Mouse (Mus musculus): ENCODE results near the gene Gm3250. TPM values are rescaled to one million over a fixed set of nuclear protein-coding genes. Genes with fewer than 3 reads are reported as not detected.
"Not testable (repeated sequence)": the region's sequence is repeated elsewhere in the genome, so short reads cannot be mapped to it uniquely, and the experiment has no call there.

Gm3250 gene
- polyA plus RNA-seq, 1 experiment from 2014 or later: not detected

DNA sequence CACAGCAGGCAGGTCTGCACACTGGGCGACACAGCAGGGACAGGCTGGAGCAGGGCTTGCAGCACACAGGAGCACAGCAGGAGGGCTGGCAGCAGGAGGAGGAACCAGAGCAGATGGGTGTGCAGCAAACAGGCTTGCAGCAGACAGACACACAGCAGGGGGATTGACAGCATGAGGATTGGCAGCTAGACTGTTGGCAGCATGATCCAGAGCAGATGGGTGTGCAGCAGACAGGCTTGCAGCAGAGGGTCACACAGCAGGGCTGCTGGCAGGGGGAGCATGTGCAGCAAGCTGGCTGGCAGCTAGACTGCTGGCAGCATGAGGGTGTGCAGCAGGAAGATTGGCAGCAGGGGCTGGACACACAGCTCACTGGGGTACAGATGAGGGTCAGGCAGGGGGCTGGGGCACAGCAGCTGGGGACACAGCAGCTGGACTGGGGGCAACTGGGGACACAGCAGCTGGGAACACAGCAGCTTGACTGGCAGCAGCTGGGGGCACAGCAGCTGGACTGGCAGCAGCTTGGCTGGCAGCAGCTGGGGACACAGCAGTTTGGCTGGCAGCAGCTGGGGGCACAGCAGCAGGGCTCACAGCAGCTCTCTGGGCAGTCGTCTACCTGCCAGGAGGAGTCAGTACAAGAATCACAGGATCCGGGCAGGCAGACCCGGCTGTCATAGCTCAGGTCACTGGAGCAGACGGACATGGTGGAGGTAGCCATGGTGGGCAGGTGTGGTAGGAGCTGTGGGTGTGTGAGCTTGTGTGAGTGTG is 40.2 kb downstream of the Gm3250 start, which contains the start of gene Gm18596:
TSS of gene Gm18596 (minus strand) at position 715 of the 765 bp plus-strand sequence.
- not testable (repeated sequence) for H3K9ac ChIP-seq (replicated peaks); H3K27ac ChIP-seq (replicated peaks); H3K36me3 ChIP-seq; ATAC-seq (ENCODE audit: low FRiP score); H3K27me3 ChIP-seq (replicated peaks); H3K9me3 ChIP-seq (replicated peaks); H3K4me3 ChIP-seq (replicated peaks); H3K4me1 ChIP-seq; H3K4me2 ChIP-seq
- 59% methylated on average over 5 of the region's 5 CpGs for WGBS

DNA sequence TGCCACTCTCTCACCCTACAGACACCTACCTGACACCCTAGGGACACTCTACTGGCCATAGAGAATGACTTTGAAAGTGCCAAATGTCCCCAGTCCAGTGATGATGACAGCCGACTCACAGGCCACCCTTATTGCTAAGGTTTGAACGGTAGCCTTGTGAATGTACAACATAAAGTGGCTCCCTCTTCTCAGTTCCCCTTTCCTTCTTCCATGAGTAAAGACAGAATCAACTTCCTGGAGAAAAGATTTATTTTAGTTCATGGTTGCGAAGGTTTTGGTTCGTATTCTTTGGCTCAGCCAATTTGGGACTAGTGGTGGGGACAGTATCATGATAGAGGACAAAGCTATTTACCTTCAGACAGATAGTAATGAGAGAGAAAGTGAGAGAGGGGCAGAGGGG is 43.4 kb downstream of the Gm3250 start:
- Histone ChIP-seq H3K4me2 (no peak overlapping the region), H3K9ac (replicated peaks) (no peak overlapping the region), H3K27ac (replicated peaks) (no peak overlapping the region), H3K27me3 (replicated peaks) (no peaks in the 10 kb centered on the region), H3K36me3 (no peaks in the 10 kb centered on the region), H3K4me1 (no peaks in the 10 kb centered on the region), H3K9me3 (replicated peaks) (no peaks in the 10 kb centered on the region), H3K4me3 (replicated peaks) (no peak overlapping the region)
- 87% methylated on average over 4 of the region's 4 CpGs for WGBS
- ATAC-seq (ENCODE audit: low FRiP score): no peak

DNA sequence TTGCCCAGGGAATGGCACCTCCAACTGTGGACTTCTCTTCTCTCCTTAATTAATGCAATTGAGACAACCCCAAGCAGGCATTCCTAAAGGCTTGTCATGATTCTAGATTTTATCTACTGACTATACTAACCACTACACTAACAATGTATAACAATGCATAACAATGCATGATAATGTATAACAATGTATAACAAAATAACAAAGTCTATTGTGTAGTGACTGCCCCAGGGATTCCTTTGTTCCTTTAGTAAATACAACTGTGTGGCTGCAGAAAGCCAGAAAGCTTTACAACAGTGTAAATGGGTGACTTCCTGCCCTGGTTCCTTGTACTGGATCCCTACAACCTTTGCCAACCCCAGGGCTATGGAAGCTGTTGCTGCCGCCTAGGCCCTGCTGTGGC is 46.4 kb downstream of the Gm3250 start:
- 90% methylated on average over 1 of the region's 1 CpGs for WGBS
- Histone ChIP-seq H3K27me3 (replicated peaks) (no peaks in the 10 kb centered on the region), H3K9ac (replicated peaks) (no peak overlapping the region), H3K27ac (replicated peaks) (no peak overlapping the region), H3K4me1 (no peaks in the 10 kb centered on the region), H3K9me3 (replicated peaks) (no peaks in the 10 kb centered on the region), H3K36me3 (no peaks in the 10 kb centered on the region), H3K4me2 (no peak overlapping the region), H3K4me3 (replicated peaks) (no peak overlapping the region)
- ATAC-seq (ENCODE audit: low FRiP score): no peak

Other genes starting within 250 kb of the Gm3250 start
- 73.9 and 91.7 TPM in 2 replicates for gene Pttg1ip, start 200.8 kb downstream of the Gm3250 start, polyA plus RNA-seq (2015; fragmentation: Nextera tagmentation; extraction: Ambion mirVana)
- gene Sumo3, start 176.4 kb downstream of the Gm3250 start, polyA plus RNA-seq (2015; fragmentation: Nextera tagmentation; extraction: Ambion mirVana): 275 and 286 TPM in 2 replicates
- 1.4 and 2.4 TPM in 2 replicates for gene Gm49325, start 176.3 kb downstream of the Gm3250 start, polyA plus RNA-seq (2015; fragmentation: Nextera tagmentation; extraction: Ambion mirVana)
- 77.1 and 79.6 TPM in 2 replicates for gene Ube2g2, start 160.3 kb downstream of the Gm3250 start, polyA plus RNA-seq (2015; fragmentation: Nextera tagmentation; extraction: Ambion mirVana)
- gene Tspear, start 96.0 kb downstream of the Gm3250 start, polyA plus RNA-seq (2015; fragmentation: Nextera tagmentation; extraction: Ambion mirVana): 1.6 and 1.9 TPM in 2 replicates
- not detected in 2 replicates for gene Gm19402, start 91.8 kb downstream of the Gm3250 start, polyA plus RNA-seq (2015; fragmentation: Nextera tagmentation; extraction: Ambion mirVana)
- gene Gm9508, start 85.3 kb downstream of the Gm3250 start, polyA plus RNA-seq (2015; fragmentation: Nextera tagmentation; extraction: Ambion mirVana): not detected in 2 replicates
- not detected in 2 replicates for gene Gm10272, start 75.9 kb downstream of the Gm3250 start, polyA plus RNA-seq (2015; fragmentation: Nextera tagmentation; extraction: Ambion mirVana)
- gene Gm10024, start 71.1 kb downstream of the Gm3250 start, polyA plus RNA-seq (2015; fragmentation: Nextera tagmentation; extraction: Ambion mirVana): not detected in 2 replicates
- gene Gm10142, start 66.7 kb downstream of the Gm3250 start, polyA plus RNA-seq (2015; fragmentation: Nextera tagmentation; extraction: Ambion mirVana): not detected in 2 replicates
- gene Krtap12-1, start 61.9 kb downstream of the Gm3250 start, polyA plus RNA-seq (2015; fragmentation: Nextera tagmentation; extraction: Ambion mirVana): not detected in 2 replicates
- not detected in 2 replicates for gene Gm10100, start 56.1 kb downstream of the Gm3250 start, polyA plus RNA-seq (2015; fragmentation: Nextera tagmentation; extraction: Ambion mirVana)
- gene Gm18596, start 39.9 kb downstream of the Gm3250 start, polyA plus RNA-seq (2015; fragmentation: Nextera tagmentation; extraction: Ambion mirVana): not detected in 2 replicates
- not detected in 2 replicates for gene Gm9736, start 31.2 kb downstream of the Gm3250 start, polyA plus RNA-seq (2015; fragmentation: Nextera tagmentation; extraction: Ambion mirVana)
- not detected in 2 replicates for gene Gm3233, start 22.9 kb downstream of the Gm3250 start, polyA plus RNA-seq (2015; fragmentation: Nextera tagmentation; extraction: Ambion mirVana)
- not detected in 2 replicates for gene Gm3238, start 11.2 kb downstream of the Gm3250 start, polyA plus RNA-seq (2015; fragmentation: Nextera tagmentation; extraction: Ambion mirVana)
- not detected in 2 replicates for gene Gm7138, start 5.6 kb downstream of the Gm3250 start, polyA plus RNA-seq (2015; fragmentation: Nextera tagmentation; extraction: Ambion mirVana)
- gene Gm7137, start 5.7 kb upstream of the Gm3250 start, polyA plus RNA-seq (2015; fragmentation: Nextera tagmentation; extraction: Ambion mirVana): not detected in 2 replicates
- not detected in 2 replicates for gene Gm9639, start 12.5 kb upstream of the Gm3250 start, polyA plus RNA-seq (2015; fragmentation: Nextera tagmentation; extraction: Ambion mirVana)
- not detected in 2 replicates for gene Gm19668, start 16.6 kb upstream of the Gm3250 start, polyA plus RNA-seq (2015; fragmentation: Nextera tagmentation; extraction: Ambion mirVana)
- gene Gm9507, start 29.3 kb upstream of the Gm3250 start, polyA plus RNA-seq (2015; fragmentation: Nextera tagmentation; extraction: Ambion mirVana): not detected in 2 replicates
- gene Gm2696, start 32.1 kb upstream of the Gm3250 start, polyA plus RNA-seq (2015; fragmentation: Nextera tagmentation; extraction: Ambion mirVana): not detected in 2 replicates
- gene Krtap10-4, start 44.6 kb upstream of the Gm3250 start, polyA plus RNA-seq (2015; fragmentation: Nextera tagmentation; extraction: Ambion mirVana): not detected in 2 replicates
- gene Krtap10-10, start 53.4 kb upstream of the Gm3250 start, polyA plus RNA-seq (2015; fragmentation: Nextera tagmentation; extraction: Ambion mirVana): not detected in 2 replicates
- gene Gm36176, start 64.3 kb upstream of the Gm3250 start, polyA plus RNA-seq (2015; fragmentation: Nextera tagmentation; extraction: Ambion mirVana): not detected in 2 replicates
- 0.20 TPM in 1 of 2 replicates, not detected in the other for gene Gm10318, start 70.3 kb upstream of the Gm3250 start, polyA plus RNA-seq (2015; fragmentation: Nextera tagmentation; extraction: Ambion mirVana)
- not detected in 2 replicates for gene Gm3285, start 79.4 kb upstream of the Gm3250 start, polyA plus RNA-seq (2015; fragmentation: Nextera tagmentation; extraction: Ambion mirVana)
- 19.0 and 22.8 TPM in 2 replicates for gene Lrrc3, start 120.0 kb upstream of the Gm3250 start, polyA plus RNA-seq (2015; fragmentation: Nextera tagmentation; extraction: Ambion mirVana)
- 8.1 and 9.5 TPM in 2 replicates for gene Trpm2, start 188.0 kb upstream of the Gm3250 start, polyA plus RNA-seq (2015; fragmentation: Nextera tagmentation; extraction: Ambion mirVana)
- gene 1810043G02Rik, start 196.0 kb upstream of the Gm3250 start, polyA plus RNA-seq (2015; fragmentation: Nextera tagmentation; extraction: Ambion mirVana): 48.5 and 51.5 TPM in 2 replicates
- 112 and 133 TPM in 2 replicates for gene Pfkl, start 227.5 kb upstream of the Gm3250 start, polyA plus RNA-seq (2015; fragmentation: Nextera tagmentation; extraction: Ambion mirVana)